ENCODE assay signal across 11 mouse cellular contexts in the genomic region with DNA sequence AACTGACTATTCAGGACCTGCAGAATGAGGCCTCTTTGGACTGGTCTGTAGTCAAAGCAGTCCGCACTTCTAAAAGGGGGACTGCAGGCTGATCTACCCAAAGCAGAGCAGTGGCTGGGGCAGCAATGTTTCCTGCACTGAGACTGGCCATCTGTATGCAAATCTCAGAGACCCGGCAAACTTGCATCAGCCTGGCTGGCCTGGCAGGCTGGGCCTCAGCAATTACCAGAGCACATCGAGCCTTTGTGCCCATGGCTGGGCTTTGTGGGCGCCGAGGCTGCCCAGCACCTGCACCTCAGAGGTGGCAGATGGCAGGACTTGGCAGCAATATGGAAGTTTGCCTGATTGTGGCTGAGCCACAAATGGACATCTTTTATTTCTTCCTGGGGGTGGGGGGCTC.
DNase-seq lines count a peak whose midpoint lies in the region; ATAC-seq lines count a peak whose summit lies in the region.
"Had no signal": no experiment of that assay in that cellular context is flagged by ENCODE, and none has a peak within 500 bp of the region (broad histone marks: within the 10 kb centered on the region; RNA-seq: fewer than 3 reads in every experiment).

No protein-coding gene starts in this region.

- peak; percentile 23 to 25 for DNase-seq in frontal cortex, postnatal 10 days (ENCODE audit: low spot score in 2 of 2)
- DNase-seq in frontal cortex, adult 2 months (ENCODE audit: extremely low spot score in 1 of 2, low spot score in 1 of 2), result no peak
- DNase-seq in cerebellum, adult 11-12 months, result peak; percentile 80
- DNase-seq in forebrain, embryonic 11.5 days (ENCODE audit: low spot score), result peak; percentile 68
- peak; percentile 61 for DNase-seq in midbrain, embryonic 10.5 days (ENCODE audit: low spot score)
- no peak for DNase-seq in heart, adult 8-10 months (ENCODE audit: low spot score)
- DNase-seq in adrenal gland, adult 2 months, result no peak

- H3K36me3 ChIP-seq in forebrain, embryonic 11.5 days (ENCODE audit: control insufficient read depth, insufficient read depth, low read length), result no peaks in the 10 kb centered on the region
- H3K36me3 ChIP-seq in midbrain, embryonic 10.5 days, result no peaks in the 10 kb centered on the region
- H3K36me3 ChIP-seq: embryonic facial prominence, embryonic 13.5 days; heart, embryonic 10.5 days had no signal

- 34% methylated on average over 5 of the region's 5 CpGs for WGBS in forebrain, embryonic 11.5 days
- WGBS in midbrain, embryonic 10.5 days, result 55% methylated on average over 5 of the region's 5 CpGs

- H3K9me3 ChIP-seq in forebrain, embryonic 11.5 days (ENCODE audit: control insufficient read depth, low read length), result no peaks in the 10 kb centered on the region
- no peaks in the 10 kb centered on the region for H3K9me3 ChIP-seq in midbrain, embryonic 10.5 days (replicated peaks)
- H3K9me3 ChIP-seq: embryonic facial prominence, embryonic 13.5 days; heart, embryonic 10.5 days had no signal

- no peak overlapping the region for H3K9ac ChIP-seq in forebrain, embryonic 11.5 days (ENCODE audit: low read length)
- H3K9ac ChIP-seq: embryonic facial prominence, embryonic 13.5 days had no signal

- peaks cover 3% of the 10 kb centered on the region; the same call in 1 of the 2 replicates for H3K4me1 ChIP-seq in forebrain, embryonic 11.5 days (replicated peaks; ENCODE audit: control insufficient read depth, insufficient read depth, low read length)
- H3K4me1 ChIP-seq in midbrain, embryonic 10.5 days, result peaks cover 28% of the 10 kb centered on the region
- H3K4me1 ChIP-seq: embryonic facial prominence, embryonic 13.5 days had no signal

- no peak overlapping the region for H3K4me3 ChIP-seq in forebrain, embryonic 11.5 days (ENCODE audit: low read depth, low read length)
- no peak overlapping the region for H3K4me3 ChIP-seq in midbrain, embryonic 10.5 days
- H3K4me3 ChIP-seq: embryonic facial prominence, embryonic 13.5 days; heart, embryonic 10.5 days had no signal

- H3K4me2 ChIP-seq in forebrain, embryonic 11.5 days (ENCODE audit: low read depth, low read length, severe bottlenecking), result no peak overlapping the region
- H3K4me2 ChIP-seq: embryonic facial prominence, embryonic 13.5 days had no signal

- ATAC-seq in forebrain, embryonic 11.5 days (replicated peaks; ENCODE audit: low FRiP score), result peak; percentile 82
- ATAC-seq in erythroid progenitor cell, adult 5-6 weeks (replicated peaks; ENCODE audit: low FRiP score, poor library complexity, severe bottlenecking), result no peak
- ATAC-seq: lung, postnatal 0 days had no signal

- no peaks in the 10 kb centered on the region for H3K27me3 ChIP-seq in forebrain, embryonic 11.5 days (ENCODE audit: control insufficient read depth, insufficient read depth, low read length)
- no peaks in the 10 kb centered on the region for H3K27me3 ChIP-seq in midbrain, embryonic 10.5 days (ENCODE audit: low read depth, poor library complexity, severe bottlenecking)
- H3K27me3 ChIP-seq: embryonic facial prominence, embryonic 13.5 days had no signal

- peak overlapping the region; percentile 61 for H3K27ac ChIP-seq in forebrain, embryonic 11.5 days (ENCODE audit: low read depth, low read length)
- peak overlapping the region; percentile 85 for H3K27ac ChIP-seq in midbrain, embryonic 10.5 days (replicated peaks)
- H3K27ac ChIP-seq: embryonic facial prominence, embryonic 13.5 days; heart, embryonic 10.5 days had no signal

Comparison
In these comparisons a context has a peak if more than half of its experiments do, and no peak if none do; other contexts are left out.
1. DNase-seq: peak in frontal cortex, postnatal 10 days (2 of 2), cerebellum, adult 11-12 months (single experiment), forebrain, embryonic 11.5 days (single experiment) and midbrain, embryonic 10.5 days (single experiment); none in frontal cortex, adult 2 months (0 of 2), heart, adult 8-10 months (single experiment) and adrenal gland, adult 2 months (single experiment).